Mouse (Mus musculus) adrenal gland, adult 8-10 months (tissue): ENCODE measurements around the gene Ngdn. TPM values are rescaled to one million over a fixed set of nuclear protein-coding genes. Genes with fewer than 3 reads are reported as not detected.
"Not testable (repeated sequence)": the region's sequence is repeated elsewhere in the genome, so short reads cannot be mapped to it uniquely, and the experiment has no call there.

Experiments used
- DNase-seq: peaks from one replicate; pipeline ENCODE4 v3.0.0; 2022
- total RNA-seq, 4 experiments: library from RNA; stranded (reverse); gene quantifications; 2 replicates each; pipeline ENCODE4 v1.2.4; 2022

Gene Ngdn
- total RNA-seq = 10 to 100 TPM; 35.3 to 44.0 (median 39.4) TPM

DNA sequence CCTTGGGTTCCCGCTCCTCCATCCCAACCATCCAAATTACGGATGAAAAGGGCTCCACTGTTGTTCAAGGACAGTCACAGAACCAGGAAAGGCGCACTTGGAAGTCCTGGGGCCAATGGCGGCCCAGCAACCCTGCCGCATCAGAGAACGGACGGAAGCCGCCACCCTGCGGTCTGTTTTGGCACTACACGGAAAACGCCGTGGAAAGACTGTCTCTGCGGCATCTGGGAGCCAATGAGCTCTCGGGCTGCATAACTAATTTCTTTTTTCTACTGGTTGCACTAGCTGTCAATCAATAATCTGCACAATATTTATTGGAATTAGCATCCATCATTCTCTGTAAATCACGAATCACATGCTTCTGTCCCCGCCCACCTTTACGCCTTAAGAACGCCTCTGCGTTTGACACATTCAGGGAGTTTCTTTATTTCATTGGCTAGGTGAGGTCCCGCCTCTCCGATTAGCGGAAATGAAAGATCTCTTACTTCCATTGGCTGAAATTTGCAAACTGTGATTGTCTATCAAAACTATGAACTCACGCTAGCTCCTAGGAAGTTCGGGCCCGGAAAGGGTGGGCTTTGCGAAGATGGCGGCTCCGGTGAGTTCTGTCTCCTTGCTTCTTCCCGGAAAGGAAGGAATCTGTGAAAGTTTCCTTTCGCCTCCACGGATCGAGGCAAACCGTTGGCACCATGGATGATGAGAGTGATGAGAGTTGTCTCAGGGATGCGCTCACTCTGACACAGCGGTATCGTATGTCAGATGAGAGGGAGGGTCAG is at the start of gene Ngdn:
Ngdn (plus strand) TSS at position 464 of the 776 bp plus-strand sequence.
- DNase-seq = peak; percentile 97

DNA sequence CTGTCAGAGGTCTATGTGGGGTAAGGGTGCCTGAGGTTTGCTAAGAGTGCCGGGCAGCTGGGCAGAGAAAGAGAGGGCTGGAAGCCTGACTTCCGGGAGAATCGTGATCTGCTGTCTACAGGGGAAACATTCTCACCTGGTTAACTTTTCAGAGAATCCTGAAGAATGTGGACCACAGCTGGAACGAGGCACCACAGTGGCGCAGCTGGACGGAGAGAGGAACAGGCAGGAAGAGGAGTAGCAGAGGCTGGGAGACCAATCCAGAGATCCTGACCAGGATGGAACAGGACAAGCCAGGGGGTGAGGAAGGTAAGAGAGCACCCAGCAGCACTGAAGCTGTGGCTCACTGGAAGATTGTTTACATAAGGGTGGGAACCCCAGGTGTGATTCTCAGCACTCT is 49.6 kb upstream of the Ngdn start:
- no peak for DNase-seq

DNA sequence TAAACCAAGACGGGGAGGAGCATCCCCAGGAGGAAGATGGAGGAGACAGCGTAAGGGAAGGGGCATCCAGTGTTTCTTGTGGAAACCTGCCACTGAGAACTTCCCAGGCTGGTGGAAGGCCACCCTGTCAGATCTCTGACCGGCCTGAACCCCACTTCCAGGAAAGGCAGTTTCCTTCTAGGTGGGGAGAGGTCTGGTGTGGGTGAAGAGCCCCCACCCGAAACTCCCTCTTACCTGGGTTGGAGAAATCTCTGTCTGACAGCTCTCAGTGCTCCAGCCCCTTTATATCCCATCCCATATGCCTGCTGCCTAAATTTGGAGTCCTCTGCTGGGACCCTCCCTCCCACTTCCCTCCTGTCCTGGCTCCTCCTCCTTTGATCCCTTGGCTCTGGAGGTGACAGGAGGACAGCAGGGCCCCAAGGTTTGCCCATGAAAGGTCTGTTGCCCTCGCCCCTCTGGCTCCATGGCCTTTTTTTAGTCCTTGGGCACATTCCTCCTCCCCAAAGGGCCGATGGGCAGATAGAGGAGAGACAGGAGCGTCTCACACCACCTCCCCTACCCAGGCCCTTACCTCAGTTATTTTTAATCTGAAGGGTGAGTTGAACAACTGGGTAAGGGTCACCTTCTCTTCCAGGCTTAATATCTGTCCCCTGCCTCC is 48.8 kb upstream of the Ngdn start, which contains the start of gene Myh6:
Myh6 (minus strand) TSS at position 608 of the 658 bp plus-strand sequence.
- DNase-seq = no peak

DNA sequence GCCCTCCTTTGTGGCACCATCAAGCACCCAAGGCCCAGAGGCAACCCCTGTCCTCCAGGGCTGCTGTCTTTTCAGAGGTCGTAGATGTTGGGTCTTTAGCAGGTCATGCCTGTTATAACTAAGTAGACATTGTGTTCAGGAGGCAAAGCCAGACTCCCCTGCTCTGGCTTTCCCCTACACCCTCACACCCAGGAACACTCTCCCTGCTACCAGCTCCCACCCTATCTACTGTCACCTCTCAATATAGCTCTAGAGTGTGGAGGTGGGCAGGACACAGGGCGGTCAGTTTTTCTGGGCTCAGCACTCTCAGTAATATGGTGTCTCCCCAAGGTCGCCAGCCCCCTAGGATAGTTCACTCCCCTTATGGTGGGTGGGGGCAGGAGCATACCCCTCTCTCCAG is 47.4 kb upstream of the Ngdn start:
- no peak for DNase-seq

DNA sequence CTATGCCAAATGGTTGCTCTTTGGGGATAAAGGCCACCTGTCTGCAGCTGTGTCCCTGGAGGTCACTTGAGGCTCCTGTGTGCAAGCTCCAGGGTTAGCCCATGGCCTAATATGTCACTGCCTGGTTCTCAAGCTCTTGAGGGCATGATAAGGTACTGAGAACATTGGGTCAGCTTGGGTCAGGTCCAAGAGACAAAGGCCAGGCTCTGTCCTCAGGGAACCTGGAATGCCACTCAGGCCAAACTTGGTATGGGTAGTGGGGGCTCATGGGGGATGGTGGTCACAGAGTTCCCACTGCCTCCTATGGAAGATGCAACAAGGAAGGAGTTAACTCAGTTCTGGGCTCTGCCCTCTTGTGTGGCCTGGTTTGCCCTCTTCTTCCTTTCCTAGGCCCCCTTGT is 46.9 kb upstream of the Ngdn start:
- no peak for DNase-seq

DNA sequence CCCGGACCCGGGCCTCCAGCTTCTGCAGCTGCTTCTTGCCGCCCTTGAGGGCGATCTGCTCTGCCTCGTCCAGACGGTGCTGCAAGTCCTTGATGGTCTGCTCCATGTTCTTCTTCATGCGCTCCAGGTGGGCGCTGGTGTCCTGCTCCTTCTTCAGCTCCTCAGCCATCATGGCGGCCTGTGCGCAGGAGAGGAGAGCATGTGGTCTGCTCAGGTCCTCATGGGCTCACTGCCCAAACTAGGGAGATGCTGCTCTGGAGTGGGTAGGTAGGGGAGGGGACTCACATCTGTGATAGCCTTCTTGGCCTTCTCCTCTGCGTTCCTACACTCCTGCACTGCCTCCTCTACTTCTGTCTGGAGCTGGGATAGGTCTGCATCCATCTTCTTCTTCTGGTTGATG is 42.5 kb upstream of the Ngdn start:
- DNase-seq = not testable (repeated sequence)

DNA sequence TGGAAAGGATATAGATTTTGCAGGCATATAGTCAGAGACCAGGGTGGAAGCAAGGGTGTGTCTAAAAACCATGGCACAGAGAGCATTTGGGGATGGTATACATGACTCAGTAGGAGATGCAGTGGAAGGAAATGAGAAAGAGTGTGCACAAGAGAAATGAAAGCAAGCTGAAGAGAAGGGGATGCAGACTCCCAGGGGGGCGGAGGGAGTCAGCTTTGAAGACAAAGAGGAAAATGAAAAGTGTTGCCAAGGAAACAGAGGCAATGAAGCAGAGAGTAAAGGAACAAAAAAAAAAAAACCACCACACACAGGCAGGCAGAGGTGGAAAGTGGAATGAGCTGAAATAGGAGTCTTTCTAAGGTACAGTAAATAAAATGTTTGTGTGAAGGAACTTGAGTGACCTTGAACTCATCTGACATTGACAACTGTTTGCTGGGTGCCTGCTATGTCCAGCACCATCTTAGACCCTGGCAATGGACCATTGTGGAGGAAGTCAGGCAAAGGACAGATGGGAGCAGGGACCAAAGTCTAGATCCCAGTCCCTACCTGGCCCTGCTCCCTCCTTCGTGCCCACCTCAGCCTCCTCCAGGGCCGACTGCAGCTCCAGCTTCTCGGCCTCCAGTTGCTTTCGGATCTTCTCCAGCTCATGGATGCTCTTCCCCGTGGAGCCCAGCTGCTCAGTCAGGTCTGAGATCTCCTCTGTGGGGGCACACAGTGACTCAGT is 41.0 kb upstream of the Ngdn start:
- DNase-seq = no peak

DNA sequence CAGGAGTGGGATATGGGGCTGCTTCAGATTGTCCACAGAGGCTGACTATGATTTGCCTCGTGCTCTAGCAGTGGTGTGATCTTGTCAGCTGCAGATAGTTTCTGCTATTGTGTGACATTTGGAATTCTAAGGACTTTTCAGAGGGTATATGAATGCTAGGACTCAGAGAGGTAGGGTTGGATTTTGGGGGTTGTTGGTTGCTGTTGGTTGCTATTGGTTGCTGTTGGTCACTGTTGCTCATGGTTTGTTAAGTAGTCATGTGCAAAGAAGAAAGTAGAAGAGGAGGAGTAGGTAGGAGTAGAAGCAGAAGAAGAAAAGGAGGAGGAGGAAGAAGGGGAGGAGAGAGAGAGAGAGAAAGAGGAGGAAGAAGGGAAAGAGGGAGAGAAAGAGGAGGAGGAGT is 38.6 kb upstream of the Ngdn start, which contains the start of gene Gm17428:
Gm17428 (plus strand) TSS at position 301 of the 400 bp plus-strand sequence.
- no peak for DNase-seq

DNA sequence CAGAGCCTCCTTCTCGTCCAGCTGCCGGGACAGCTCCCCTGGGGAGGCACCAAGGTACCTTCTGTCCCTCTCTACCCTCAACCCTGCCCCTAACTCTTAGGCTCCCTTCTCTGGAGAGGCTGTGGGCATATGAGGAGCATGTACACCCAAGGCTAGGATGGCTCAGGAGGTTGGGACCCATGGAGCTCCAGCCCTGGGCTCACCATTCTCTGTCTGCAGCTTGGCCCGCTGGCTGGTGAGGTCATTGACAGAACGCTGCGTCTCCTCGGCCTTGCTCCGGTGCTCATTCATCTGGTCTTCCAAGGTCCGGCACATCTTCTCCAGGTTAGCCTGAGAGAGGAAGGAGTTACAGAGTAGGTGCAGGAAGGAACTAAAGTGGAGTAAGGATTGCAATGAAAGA is 36.6 kb upstream of the Ngdn start:
- DNase-seq = no peak

DNA sequence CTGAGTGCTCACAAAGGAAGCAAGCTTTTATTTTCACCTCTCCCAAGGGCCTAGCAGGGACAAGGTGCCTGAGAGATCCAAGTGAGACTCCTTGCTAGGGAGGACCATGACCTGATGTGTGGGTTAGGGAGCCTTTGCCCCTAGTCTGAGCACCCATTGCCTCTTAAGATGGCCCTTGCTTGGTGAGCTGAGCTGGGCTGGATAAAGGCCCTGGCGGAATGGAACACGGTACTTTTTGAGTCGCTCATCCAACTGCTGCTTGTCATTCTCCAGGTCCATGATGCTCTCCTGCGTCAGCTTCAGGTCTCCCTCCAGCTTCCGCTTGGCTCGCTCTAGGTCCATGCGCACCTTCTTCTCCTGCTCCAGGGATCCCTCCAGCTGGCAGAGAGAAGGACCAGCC is 33.3 kb upstream of the Ngdn start:
- DNase-seq = no peak

DNA sequence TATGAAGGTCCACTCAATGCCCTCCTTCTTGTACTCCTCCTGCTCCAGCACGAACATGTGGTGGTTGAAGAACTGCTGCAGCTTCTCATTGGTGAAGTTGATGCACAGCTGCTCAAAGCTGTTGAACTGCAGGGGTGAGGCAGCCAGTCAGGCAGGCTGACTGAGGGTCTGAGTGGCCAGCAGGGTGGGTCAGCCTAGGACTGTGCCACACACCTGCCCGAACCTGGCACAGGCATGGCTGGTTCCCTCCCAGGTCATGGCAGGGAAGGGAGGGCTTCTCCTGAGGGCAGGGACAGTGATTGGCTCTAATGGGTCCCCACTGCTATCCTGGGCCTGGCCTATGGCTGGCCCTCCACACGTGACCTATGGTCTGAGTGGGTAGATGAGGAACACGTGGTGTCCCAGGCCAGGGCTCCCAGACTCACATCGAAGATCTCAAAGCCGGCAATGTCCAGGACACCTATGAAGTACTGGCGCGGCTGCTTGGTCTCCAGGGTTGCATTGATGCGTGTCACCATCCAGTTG is 26.8 kb upstream of the Ngdn start:
- DNase-seq = not testable (repeated sequence)

DNA sequence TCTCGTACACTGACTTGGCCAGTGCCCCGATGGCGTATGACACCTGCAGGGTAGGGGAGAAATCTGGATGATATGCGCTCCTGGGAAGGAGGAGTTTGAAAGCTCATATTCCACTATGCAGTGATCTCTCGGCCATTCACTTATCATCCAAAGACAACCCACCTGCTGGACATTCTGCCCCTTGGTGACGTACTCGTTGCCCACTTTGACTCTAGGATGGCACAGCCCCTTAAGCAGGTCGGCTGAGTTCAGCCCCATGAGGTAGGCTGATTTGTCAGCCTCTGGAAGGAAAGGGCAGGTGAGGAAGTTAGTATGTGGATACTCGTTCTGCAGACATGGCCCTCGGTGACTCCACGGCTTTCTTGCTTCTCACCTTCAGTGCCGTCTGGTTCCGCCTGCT is 26.4 kb upstream of the Ngdn start:
- no peak for DNase-seq

DNA sequence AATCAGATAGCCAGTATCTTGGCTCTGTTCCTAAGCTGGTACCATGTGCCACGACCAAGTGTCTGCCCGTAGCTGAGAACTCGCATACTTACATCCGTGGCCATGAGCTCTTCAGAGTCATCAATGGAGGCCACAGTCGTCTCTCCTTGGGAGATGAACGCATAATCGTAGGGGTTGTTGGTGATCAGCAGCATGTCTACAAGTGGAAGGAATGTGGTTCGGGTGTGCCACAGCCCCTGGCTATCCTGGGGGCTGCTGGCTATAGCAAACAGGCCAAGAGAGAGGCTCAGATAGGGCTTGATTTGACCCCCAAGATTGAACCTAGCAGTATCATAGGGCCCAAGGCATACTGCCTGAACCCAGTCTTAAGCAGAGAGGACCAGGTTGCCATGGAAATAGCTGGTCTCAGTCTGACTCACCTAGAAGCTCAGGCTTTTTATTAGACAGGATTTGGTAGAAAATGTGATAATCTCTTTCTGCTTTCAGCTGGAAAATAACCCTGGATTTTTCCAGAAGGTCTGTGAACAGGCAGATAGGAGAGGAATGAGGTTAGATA is 25.3 kb upstream of the Ngdn start:
- DNase-seq = no peak

DNA sequence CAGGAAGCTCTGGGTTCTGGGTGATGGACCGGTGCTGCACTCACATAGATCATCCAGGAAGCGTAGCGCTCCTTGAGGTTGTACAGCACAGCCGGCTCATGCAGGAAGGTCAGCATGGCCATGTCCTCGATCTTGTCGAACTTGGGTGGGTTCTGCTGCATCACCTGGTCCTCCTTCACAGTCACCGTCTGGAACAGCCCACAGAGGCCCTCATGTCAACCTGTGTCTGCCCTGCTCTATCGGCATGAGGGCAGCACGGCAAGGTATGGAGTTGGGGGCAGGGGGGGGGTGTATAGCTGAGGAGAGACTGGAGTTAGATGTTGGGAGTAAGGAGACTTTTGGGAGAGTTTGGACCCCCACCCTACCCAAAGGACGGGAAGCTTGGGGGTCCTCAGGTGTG is 23.1 kb upstream of the Ngdn start:
- DNase-seq = no peak

DNA sequence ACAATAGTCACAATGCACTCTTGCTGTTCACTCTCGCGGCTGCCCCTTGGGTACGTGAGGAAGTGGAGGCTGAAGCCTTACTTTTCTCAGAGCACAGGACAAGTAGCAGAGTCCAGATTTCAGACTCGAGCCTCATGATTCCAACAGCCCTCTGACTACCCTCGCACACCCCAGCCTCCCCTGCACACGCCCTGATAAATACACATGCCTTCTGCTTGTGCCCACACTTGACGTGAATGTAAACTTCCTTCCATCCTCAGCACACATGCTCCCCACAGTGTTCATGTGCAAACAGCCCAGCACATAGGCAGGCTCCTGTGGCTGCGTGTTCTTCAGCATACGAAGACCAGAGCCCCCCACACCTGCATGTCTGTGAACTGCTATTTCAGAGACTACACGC is 21.6 kb upstream of the Ngdn start:
- DNase-seq = no peak

DNA sequence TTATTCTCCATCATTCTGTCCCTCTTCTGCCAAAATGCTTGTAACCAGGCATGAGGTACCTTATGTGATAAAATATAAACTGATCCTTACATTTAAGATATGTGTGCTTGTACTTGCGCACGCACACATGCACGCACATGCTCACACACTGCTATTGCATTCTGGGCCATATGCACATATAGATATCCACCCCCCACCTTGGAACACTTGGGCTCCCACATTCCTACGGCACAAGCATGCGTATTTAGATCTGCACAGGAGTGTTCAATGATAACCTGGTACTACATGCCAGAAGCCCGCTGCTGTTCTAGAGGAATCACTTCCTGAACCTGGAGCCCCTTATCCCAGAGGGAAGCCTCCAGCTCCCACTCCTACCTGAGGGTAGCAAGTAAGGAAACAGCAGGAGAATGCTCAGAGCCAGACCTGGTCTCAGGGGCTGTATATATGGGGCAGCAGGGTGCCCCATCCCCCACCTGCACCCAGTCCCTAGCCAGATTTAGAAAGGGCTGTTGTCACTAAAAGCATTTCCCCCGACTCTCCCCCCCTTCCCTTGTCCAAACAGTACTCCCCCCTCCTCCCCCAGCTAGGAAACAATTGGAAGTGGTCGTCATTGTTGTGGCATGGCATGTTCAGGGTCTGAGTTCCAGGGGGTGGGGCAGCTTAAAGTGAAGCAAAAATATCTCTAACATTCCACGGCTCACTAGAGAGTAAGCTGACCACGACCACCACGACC is 21.0 kb upstream of the Ngdn start, which contains the start of gene Myh7:
Myh7 (minus strand) TSS at position 491 of the 733 bp plus-strand sequence.
- no peak for DNase-seq

DNA sequence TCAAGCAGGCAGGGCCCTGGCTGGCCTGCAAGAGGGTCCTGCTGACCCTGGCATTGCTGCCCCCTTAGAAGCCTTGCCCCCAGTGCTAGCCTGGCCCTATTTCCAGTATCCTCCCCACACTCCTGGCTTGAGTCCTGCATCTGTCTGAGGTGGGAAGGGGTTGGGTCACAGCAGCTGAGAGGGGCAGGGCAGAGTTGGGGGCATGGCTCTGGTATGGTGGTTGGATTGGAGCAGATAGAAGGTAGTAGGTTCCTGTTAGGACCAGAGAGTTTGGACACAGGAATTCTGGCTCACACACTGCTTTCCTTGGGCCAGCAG is 20.4 kb upstream of the Ngdn start:
- DNase-seq = no peak

DNA sequence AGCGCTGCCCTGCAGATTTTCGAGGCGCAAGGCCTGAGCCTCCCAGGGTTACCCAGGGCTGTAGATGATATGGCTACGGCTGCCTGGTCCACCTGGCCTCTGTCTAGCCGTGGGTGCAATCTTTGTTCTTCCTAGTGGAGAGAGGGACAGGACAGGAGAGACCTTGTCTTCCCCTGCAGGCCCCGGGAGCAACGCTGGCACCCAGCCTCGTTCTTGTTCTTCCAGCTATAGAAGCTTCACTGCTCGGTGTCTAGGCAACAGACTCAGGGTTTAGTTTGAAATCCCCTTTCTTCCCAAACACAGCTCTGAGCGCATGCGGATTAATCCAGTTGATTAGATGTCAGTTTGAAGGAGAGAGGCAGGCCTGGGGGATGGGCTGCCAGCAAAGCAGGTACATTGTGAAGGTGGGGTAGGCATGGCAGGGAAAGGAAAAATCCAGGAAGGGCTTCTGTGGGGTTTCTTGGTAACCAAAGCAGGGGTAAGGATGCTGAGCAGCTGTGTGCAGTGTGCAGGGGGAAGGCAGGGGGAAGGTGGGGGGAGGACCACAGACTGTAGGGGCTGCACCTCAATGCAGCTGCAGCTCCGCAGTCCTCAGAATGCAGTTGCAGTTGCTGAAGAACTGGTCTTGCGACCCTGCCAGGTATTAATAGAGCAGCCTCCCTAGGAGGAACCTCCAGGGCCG is 19.7 kb upstream of the Ngdn start:
- no peak for DNase-seq

DNA sequence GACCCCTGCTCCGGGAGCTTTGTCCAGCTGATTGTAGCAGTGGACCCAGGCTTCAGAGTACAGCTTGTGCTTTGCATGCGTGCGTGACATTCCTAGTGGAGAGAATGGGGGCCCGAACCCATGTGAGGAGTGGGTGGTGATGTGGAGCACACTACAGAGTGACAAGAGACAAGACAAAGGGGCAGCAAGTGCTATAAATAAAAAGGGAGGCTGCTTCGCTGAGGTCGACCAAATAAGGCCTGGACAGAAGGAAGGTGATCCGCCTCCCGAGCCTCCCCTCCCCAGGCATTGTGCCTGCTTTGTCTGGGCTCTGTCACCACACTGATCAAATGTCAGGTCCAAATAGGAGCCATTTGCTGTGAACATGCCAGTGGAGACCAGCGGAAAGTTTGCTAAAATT is 18.5 kb upstream of the Ngdn start:
- DNase-seq = no peak

DNA sequence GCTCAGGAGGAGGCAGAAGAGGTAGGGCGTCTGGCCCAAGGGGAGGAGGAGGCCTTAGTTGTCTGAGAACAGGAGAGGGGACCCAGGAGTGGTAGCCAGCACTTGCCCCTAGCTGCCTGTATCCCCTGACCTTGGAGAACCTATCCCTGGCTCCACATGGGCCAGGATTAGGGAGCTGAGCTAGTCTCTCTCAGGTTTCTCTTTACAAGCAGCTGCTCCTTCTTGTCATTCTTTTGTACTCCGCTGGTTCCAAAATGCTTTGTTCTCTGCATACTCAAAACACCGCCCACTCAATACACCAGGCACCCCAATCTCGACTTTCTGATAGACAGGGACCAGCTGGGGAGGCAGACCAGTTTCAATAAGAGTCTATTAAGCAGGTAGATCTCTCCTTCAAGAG is 18.0 kb upstream of the Ngdn start:
- no peak for DNase-seq

DNA sequence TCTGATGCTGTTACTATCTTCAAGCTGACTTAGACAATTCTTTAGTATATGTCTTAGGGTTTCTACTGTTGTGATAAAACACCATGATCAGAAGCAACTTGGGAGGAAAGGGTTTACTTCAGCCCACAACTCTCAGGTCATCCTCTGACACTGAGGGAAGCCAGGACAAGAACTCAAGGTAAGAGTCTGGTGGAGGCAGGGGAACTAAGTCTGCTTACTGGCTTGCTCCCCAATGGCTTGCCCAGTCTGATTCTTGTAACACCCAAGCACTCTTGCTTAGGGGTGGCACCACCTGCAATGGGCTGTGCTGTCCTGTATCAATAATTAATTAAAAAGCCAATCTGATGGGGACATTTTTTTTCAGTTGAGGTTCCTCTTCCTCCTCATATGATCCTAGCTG is 16.6 kb upstream of the Ngdn start:
- no peak for DNase-seq

DNA sequence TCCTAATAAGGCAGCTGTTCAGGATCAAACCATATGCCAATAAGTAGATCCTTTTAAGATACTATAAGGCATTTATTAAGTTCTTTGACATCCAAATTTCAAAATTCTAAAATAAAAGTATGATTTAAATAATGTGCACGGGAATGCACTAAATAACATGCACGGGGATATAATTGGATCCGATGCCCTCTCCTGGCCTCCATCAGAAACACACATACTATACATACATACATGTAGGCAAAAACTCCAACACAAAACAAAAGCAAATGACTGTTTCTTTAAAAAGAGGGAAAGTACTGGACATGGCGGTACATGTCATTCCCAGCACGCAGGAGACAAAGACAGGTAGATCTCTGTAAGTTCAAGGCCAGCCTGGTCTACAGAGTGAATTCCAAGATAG is 15.4 kb upstream of the Ngdn start:
- not testable (repeated sequence) for DNase-seq
